Mouse (Mus musculus) E14TG2a.4 (cell line): Measurements from ENCODE around the gene Tube1.

Experiments
- CTCF ChIP-seq: conservative IDR thresholded peaks from 2 replicates; pipeline ENCODE4 v1.5.1; 2014; ENCODE audit warnings: low read length
- NANOG ChIP-seq: IDR thresholded peaks from 2 replicates; pipeline ENCODE4 v1.6.1; 2014; ENCODE audit warnings: borderline replicate concordance, low read length, mixed read lengths

- no peak for TF ChIP-seq CTCF
- no peak for TF ChIP-seq NANOG
These were observed 51.8 kb downstream of the Tube1 start for GRCm38 (mm10) chr10:39185545-39185906.
